Mouse (Mus musculus) MEL (cell line): ENCODE measurements around the gene Zfp414. TPM values are rescaled to one million over a fixed set of nuclear protein-coding genes. Genes with fewer than 3 reads are reported as not detected.

ENCODE experiments used
- DNase-seq: peaks from one replicate; pipeline ENCODE4 v3.0.0; 2011; ENCODE audit warnings: low read depth, low spot score
- H3K27ac ChIP-seq: 2 replicates; pipeline ENCODE4 v1.5.1; 2012; ENCODE audit warnings: low read depth, mild to moderate bottlenecking, control low read depth, low read length, moderate library complexity; ENCODE audit not compliant: control insufficient read depth
- H3K27me3 ChIP-seq, 2 experiments: fragments of 150-350 bp in 1 of 2; sonication (generic) in 1 of 2; 2 replicates each; pipeline ENCODE4 v1.6.1; 2012; ENCODE audit warnings: low read length in 2 of 2, mild to moderate bottlenecking in 2 of 2, improper control_type of control experiment in 1 of 2, moderate library complexity in 1 of 2; ENCODE audit not compliant: insufficient read depth in 2 of 2, control insufficient read depth in 1 of 2
- H3K36me3 ChIP-seq, 2 experiments: 2 replicates each; pipeline ENCODE4 v1.6.1; 2012 to 2014; ENCODE audit warnings: low read length in 2 of 2, improper control_type of control experiment in 1 of 2, inconsistent platforms in 1 of 2, mild to moderate bottlenecking in 1 of 2; ENCODE audit not compliant: insufficient read depth in 2 of 2, control insufficient read depth in 1 of 2
- H3K4me1 ChIP-seq, 2 experiments: fragments of 150-350 bp in 1 of 2; sonication (generic) in 1 of 2; 2 replicates each; pipeline ENCODE4 v1.6.1; 2012; ENCODE audit warnings: low read length in 2 of 2, improper control_type of control experiment in 1 of 2, mild to moderate bottlenecking in 1 of 2; ENCODE audit not compliant: insufficient read depth in 2 of 2, control insufficient read depth in 1 of 2
- H3K4me3 ChIP-seq, 2 experiments: fragments of 150-350 bp in 1 of 2; sonication (generic) in 1 of 2; 2 replicates each; pipeline ENCODE4 v1.5.1; 2012; ENCODE audit warnings: low read depth in 2 of 2, low read length in 2 of 2, mild to moderate bottlenecking in 2 of 2, moderate library complexity in 2 of 2, control low read depth in 1 of 2, improper control_type of control experiment in 1 of 2; ENCODE audit not compliant: control insufficient read depth in 1 of 2, insufficient read depth in 1 of 2
- H3K79me2 ChIP-seq: 2 replicates; pipeline ENCODE4 v1.6.1; 2012; ENCODE audit warnings: mild to moderate bottlenecking, low read length, moderate library complexity; ENCODE audit not compliant: control insufficient read depth, poor library complexity, insufficient read depth
- H3K9ac ChIP-seq: 2 replicates; pipeline ENCODE4 v1.6.1; 2012; ENCODE audit warnings: low read depth, mild to moderate bottlenecking, control low read depth, low read length, moderate library complexity; ENCODE audit not compliant: control insufficient read depth, poor library complexity, severe bottlenecking
- H3K9me3 ChIP-seq: fragments of 150-350 bp; sonication (generic); replicated peaks from 2 replicates; pipeline ENCODE4 v1.6.1; 2012; ENCODE audit warnings: mild to moderate bottlenecking, low read length, improper control_type of control experiment, moderate library complexity; ENCODE audit not compliant: insufficient read depth
- CHD1 ChIP-seq: IDR thresholded peaks from 2 replicates; pipeline ENCODE4 v1.6.1; 2012; ENCODE audit warnings: low read depth, mild to moderate bottlenecking, inconsistent platforms, low read length, improper control_type of control experiment
- CHD2 ChIP-seq: IDR thresholded peaks from 2 replicates; pipeline ENCODE4 v1.6.1; 2011; ENCODE audit warnings: low read length, improper control_type of control experiment
- ELF1 ChIP-seq: IDR thresholded peaks from 2 replicates; pipeline ENCODE4 v1.6.1; 2014; ENCODE audit warnings: low read depth, mild to moderate bottlenecking, inconsistent platforms, low read length, improper control_type of control experiment, moderate library complexity
- HCFC1 ChIP-seq: IDR thresholded peaks from 2 replicates; pipeline ENCODE4 v1.6.1; 2012; ENCODE audit warnings: low read depth, mild to moderate bottlenecking, inconsistent platforms, low read length, improper control_type of control experiment, moderate library complexity
- KAT2A ChIP-seq: conservative IDR thresholded peaks from 2 replicates; pipeline ENCODE4 v1.6.1; 2012; ENCODE audit warnings: low read depth, low read length, improper control_type of control experiment, inconsistent platforms
- MAZ ChIP-seq: IDR thresholded peaks from 2 replicates; pipeline ENCODE4 v1.6.1; 2012; ENCODE audit warnings: low read depth, mild to moderate bottlenecking, inconsistent platforms, low read length, improper control_type of control experiment
- MEF2A ChIP-seq: IDR thresholded peaks from 2 replicates; pipeline ENCODE4 v1.6.1; 2014; ENCODE audit warnings: low read depth, mild to moderate bottlenecking, inconsistent platforms, low read length, improper control_type of control experiment; ENCODE audit not compliant: poor library complexity, insufficient replicate concordance, severe bottlenecking; ENCODE audit errors: extremely low read depth
- MYB ChIP-seq: IDR thresholded peaks from 2 replicates; pipeline ENCODE4 v1.6.1; 2011; ENCODE audit warnings: mild to moderate bottlenecking, low read depth, low read length, improper control_type of control experiment
- MYC ChIP-seq: IDR thresholded peaks from 2 replicates; pipeline ENCODE4 v1.6.1; 2011; ENCODE audit warnings: low read depth, mild to moderate bottlenecking, low read length, improper control_type of control experiment, moderate library complexity
- NRF1 ChIP-seq: IDR thresholded peaks from 2 replicates; pipeline ENCODE4 v1.6.1; 2014; ENCODE audit warnings: low read depth, mild to moderate bottlenecking, inconsistent platforms, low read length, improper control_type of control experiment, moderate library complexity; ENCODE audit not compliant: poor library complexity, insufficient read depth, severe bottlenecking
- POLR2AphosphoS5 ChIP-seq: IDR thresholded peaks from 2 replicates; pipeline ENCODE4 v1.6.1; 2012; ENCODE audit warnings: low read depth, borderline replicate concordance, mild to moderate bottlenecking, inconsistent platforms, low read length, moderate library complexity, mixed read lengths
- USF1 ChIP-seq: IDR thresholded peaks from 2 replicates; pipeline ENCODE4 v1.6.1; 2014; ENCODE audit warnings: low read depth, mild to moderate bottlenecking, inconsistent platforms, low read length, improper control_type of control experiment, moderate library complexity
- ZC3H11A ChIP-seq: IDR thresholded peaks from 2 replicates; pipeline ENCODE4 v1.6.1; 2012; ENCODE audit warnings: low read depth, mild to moderate bottlenecking, inconsistent platforms, low read length, improper control_type of control experiment
- ZMIZ1 ChIP-seq: IDR thresholded peaks from 2 replicates; pipeline ENCODE4 v1.6.1; 2012; ENCODE audit warnings: low read depth, mild to moderate bottlenecking, inconsistent platforms, low read length, improper control_type of control experiment, moderate library complexity
- ZNF384 ChIP-seq: IDR thresholded peaks from 2 replicates; pipeline ENCODE4 v1.6.1; 2012; ENCODE audit warnings: low read depth, mild to moderate bottlenecking, inconsistent platforms, low read length, improper control_type of control experiment
- polyA plus RNA-seq, 2 experiments: library from polyadenylated mRNA; stranded (reverse) in 1 of 2; unstranded in 1 of 2; fragments of >175 nt in 1 of 2; fragments of >200 nt in 1 of 2; gene quantifications; 2 replicates each; pipeline versions ENCODE4 v1.2.1 to v1.2.4; 2012; ENCODE audit warnings: low replicate concordance in 2 of 2, low read depth in 1 of 2; ENCODE audit not compliant: insufficient read length in 2 of 2, insufficient read depth in 1 of 2, missing spikeins in 1 of 2
- total RNA-seq: library from RNA; depleted of rRNA; stranded (reverse); fragments of 300-350 nt; gene quantifications from 2 replicates; pipeline ENCODE4 v1.2.3, GENCODE M21; 2012; rRNA removed

Gene Zfp414
- total and polyA plus RNA-seq, 3 experiments, result 8.1 to 52.2 TPM; not detected in 1

GRCm38 (mm10) chr17:33676086-33676485 lies 47.2 kb downstream of the Zfp414 start (continued):
- TF ChIP-seq KAT2A (no peak), ZMIZ1 (no peak), POLR2AphosphoS5 (no peak)

GRCm38 (mm10) chr17:33678771-33679170 lies 49.9 kb downstream of the Zfp414 start:
- Histone ChIP-seq H3K4me3 (no peak overlapping the region), H3K27ac (no peak overlapping the region), H3K27me3 (no peaks in the 10 kb centered on the region), H3K4me1 (peaks cover 18 to 19% of the 10 kb centered on the region in 2 experiments), H3K9ac (no peak overlapping the region), H3K9me3 (no peaks in the 10 kb centered on the region), H3K79me2 (peaks cover 80% of the 10 kb centered on the region), H3K36me3 (peaks cover 39 to 71% of the 10 kb centered on the region in 2 experiments)
- DNase-seq, result no peak
- TF ChIP-seq HCFC1 (no peak), CHD2 (no peak), ZMIZ1 (no peak), CHD1 (no peak), MYC (no peak), ZNF384 (no peak), ELF1 (no peak), ZC3H11A (no peak), POLR2AphosphoS5 (no peak), MAZ (no peak), NRF1 (no peak), MEF2A (no peak), USF1 (no peak), MYB (no peak)

Other genes starting within 250 kb of the Zfp414 start
- 6.1 and 8.3 TPM in 2 replicates for gene Zfp101, start 234.4 kb upstream of the Zfp414 start, total RNA-seq
- gene Zfp101, start 234.4 kb upstream of the Zfp414 start, polyA plus RNA-seq, result 1 to 10 TPM in 1 of 2 experiments, not detected in 1; 7.6 TPM
- not detected in 2 replicates for gene Actl9, start 196.2 kb upstream of the Zfp414 start, total RNA-seq
- gene Actl9, start 196.2 kb upstream of the Zfp414 start, polyA plus RNA-seq, result not detected
- 9.6 and 11.3 TPM in 2 replicates for gene Adamts10, start 104.9 kb upstream of the Zfp414 start, total RNA-seq
- gene Adamts10, start 104.9 kb upstream of the Zfp414 start, polyA plus RNA-seq, result 10 to 100 TPM in 1 of 2 experiments, not detected in 1; 21.0 TPM
- gene Myo1f, start 73.4 kb upstream of the Zfp414 start, total RNA-seq, result 0.08 and 0.13 TPM in 2 replicates
- under 1 TPM in 1 of 2 experiments, not detected in 1; 0.40 TPM for gene Myo1f, start 73.4 kb upstream of the Zfp414 start, polyA plus RNA-seq
- 0.12 TPM in 1 of 2 replicates, not detected in the other for gene Pram1, start 9.0 kb downstream of the Zfp414 start, total RNA-seq
- 1 to 10 TPM in 1 of 2 experiments, not detected in 1; 1.6 TPM for gene Pram1, start 9.0 kb downstream of the Zfp414 start, polyA plus RNA-seq
- gene Hnrnpm, start 57.8 kb downstream of the Zfp414 start, total RNA-seq, result 203 and 224 TPM in 2 replicates
- gene Hnrnpm, start 57.8 kb downstream of the Zfp414 start, polyA plus RNA-seq, result 100 to 1,000 TPM; 420 to 473 TPM
- 7.2 and 10.9 TPM in 2 replicates for gene March2, start 89.6 kb downstream of the Zfp414 start, total RNA-seq
- 10 to 100 TPM in 1 of 2 experiments, not detected in 1; 18.8 TPM for gene March2, start 89.6 kb downstream of the Zfp414 start, polyA plus RNA-seq
- 24.0 and 26.3 TPM in 2 replicates for gene Rab11b, start 131.4 kb downstream of the Zfp414 start, total RNA-seq
- gene Rab11b, start 131.4 kb downstream of the Zfp414 start, polyA plus RNA-seq, result 100 to 1,000 TPM in 1 of 2 experiments, not detected in 1; 105 TPM
- gene Angptl4, start 152.7 kb downstream of the Zfp414 start, total RNA-seq, result 11.7 and 13.5 TPM in 2 replicates
- 10 to 100 TPM in 1 of 2 experiments, not detected in 1; 15.8 TPM for gene Angptl4, start 152.7 kb downstream of the Zfp414 start, polyA plus RNA-seq
- gene Kank3, start 181.4 kb downstream of the Zfp414 start, total RNA-seq, result 5.0 and 5.2 TPM in 2 replicates
- gene Kank3, start 181.4 kb downstream of the Zfp414 start, polyA plus RNA-seq, result 1 to 10 TPM in 1 of 2 experiments, not detected in 1; 5.5 TPM
- gene Rps28, start 195.5 kb downstream of the Zfp414 start, total RNA-seq, result 3,378 and 3,556 TPM in 2 replicates
- 1,000 to 10,000 TPM in 1 of 2 experiments, 100 to 1,000 TPM in 1; 994 to 2,154 TPM for gene Rps28, start 195.5 kb downstream of the Zfp414 start, polyA plus RNA-seq
- gene Ndufa7, start 195.5 kb downstream of the Zfp414 start, total RNA-seq, result 359 and 370 TPM in 2 replicates
- 100 to 1,000 TPM in 1 of 2 experiments, not detected in 1; 326 TPM for gene Ndufa7, start 195.5 kb downstream of the Zfp414 start, polyA plus RNA-seq
- gene Cd320, start 214.0 kb downstream of the Zfp414 start, total RNA-seq, result 38.5 and 48.5 TPM in 2 replicates
- 10 to 100 TPM in 1 of 2 experiments, not detected in 1; 45.6 TPM for gene Cd320, start 214.0 kb downstream of the Zfp414 start, polyA plus RNA-seq
- gene Gm7029, start 244.7 kb downstream of the Zfp414 start, total RNA-seq, result not detected in 2 replicates
- not detected for gene Gm7029, start 244.7 kb downstream of the Zfp414 start, polyA plus RNA-seq